Mouse (Mus musculus): ENCODE measurements around the gene Fabp6. TPM values are rescaled to one million over a fixed set of nuclear protein-coding genes. Genes with fewer than 3 reads are reported as not detected.

The Fabp6 gene
- total and polyA plus RNA-seq, 2 experiments from 2014 or later = not detected

- no peaks in the 10 kb centered on the region for H3K9me3 ChIP-seq (ENCODE audit: low read length)
- H3K4me3 ChIP-seq (ENCODE audit: low read depth, low read length) = no peak overlapping the region
- 36% methylated on average over 3 of the region's 3 CpGs for WGBS
- no peaks in the 10 kb centered on the region for H3K27me3 ChIP-seq (ENCODE audit: insufficient read depth, low read length)
- DNase-seq (ENCODE audit: low spot score) = peak; percentile 49
- ATAC-seq (ENCODE audit: low FRiP score) = no peak
- no peak for TF ChIP-seq CTCF (IDR thresholded peaks at IDR 0.05)
- H3K36me3 ChIP-seq (ENCODE audit: insufficient read depth, low read length) = no peaks in the 10 kb centered on the region
- no peak overlapping the region for H3K4me2 ChIP-seq (ENCODE audit: low read depth, low read length, poor library complexity, severe bottlenecking)
- no peaks in the 10 kb centered on the region for H3K4me1 ChIP-seq (ENCODE audit: insufficient read depth, low read length)
- no peak overlapping the region for H3K27ac ChIP-seq (ENCODE audit: low read depth, low read length)
- H3K9ac ChIP-seq (replicated peaks; ENCODE audit: low read length, poor library complexity, severe bottlenecking) = no peak overlapping the region
Measured at GRCm38 (mm10) chr11:43608440-43608839, 7.1 kb upstream of the Fabp6 start.

DNA sequence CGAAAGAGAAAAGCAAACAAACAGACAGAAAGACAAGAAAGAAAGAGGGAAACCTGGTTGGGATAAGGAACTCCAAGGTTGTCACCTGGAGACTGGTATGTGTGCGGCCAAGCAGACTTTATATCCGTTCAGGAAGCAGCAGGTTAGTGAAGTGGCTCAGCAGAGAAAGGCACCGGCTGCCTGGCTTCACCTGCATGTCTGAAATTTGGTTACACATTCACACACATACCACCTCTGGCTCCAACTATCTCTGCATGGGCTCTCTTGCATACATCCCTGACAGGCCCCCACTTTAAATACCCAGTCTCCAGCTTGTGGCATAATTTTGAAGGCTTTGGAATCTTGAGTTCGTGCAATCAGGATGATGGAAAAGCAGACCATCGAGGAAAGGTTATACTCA, 4.5 kb upstream of the Fabp6 start:
- Histone ChIP-seq H3K27ac (ENCODE audit: low read depth, low read length) (no peak overlapping the region), H3K36me3 (ENCODE audit: insufficient read depth, low read length) (no peaks in the 10 kb centered on the region), H3K27me3 (ENCODE audit: insufficient read depth, low read length) (no peaks in the 10 kb centered on the region), H3K4me1 (ENCODE audit: insufficient read depth, low read length) (no peaks in the 10 kb centered on the region), H3K9ac (replicated peaks; ENCODE audit: low read length, poor library complexity, severe bottlenecking) (no peak overlapping the region), H3K4me2 (ENCODE audit: low read depth, low read length, poor library complexity, severe bottlenecking) (no peak overlapping the region), H3K4me3 (ENCODE audit: low read depth, low read length) (no peak overlapping the region), H3K9me3 (ENCODE audit: low read length) (no peaks in the 10 kb centered on the region)
- WGBS = 87% methylated on average over 6 of the region's 6 CpGs
- DNase-seq (ENCODE audit: low spot score) (no peak), ATAC-seq (ENCODE audit: low FRiP score) (no peak)
- TF ChIP-seq CTCF (IDR thresholded peaks at IDR 0.05) = no peak

GRCm38 (mm10) chr11:43604891-43605290, 3.6 kb upstream of the Fabp6 start:
- ATAC-seq (ENCODE audit: low FRiP score) = no peak
- H3K9ac ChIP-seq (replicated peaks; ENCODE audit: low read length, poor library complexity, severe bottlenecking) = no peak overlapping the region

GRCm38 (mm10) chr11:43604207-43604606, 2.9 kb upstream of the Fabp6 start:
- Histone ChIP-seq H3K4me1 (ENCODE audit: insufficient read depth, low read length) (no peaks in the 10 kb centered on the region), H3K27me3 (ENCODE audit: insufficient read depth, low read length) (no peaks in the 10 kb centered on the region), H3K27ac (ENCODE audit: low read depth, low read length) (no peak overlapping the region), H3K4me3 (ENCODE audit: low read depth, low read length) (no peak overlapping the region), H3K9me3 (ENCODE audit: low read length) (no peaks in the 10 kb centered on the region), H3K36me3 (ENCODE audit: insufficient read depth, low read length) (no peaks in the 10 kb centered on the region), H3K9ac (replicated peaks; ENCODE audit: low read length, poor library complexity, severe bottlenecking) (no peak overlapping the region), H3K4me2 (ENCODE audit: low read depth, low read length, poor library complexity, severe bottlenecking) (no peak overlapping the region)
- DNase-seq (ENCODE audit: low spot score) (no peak), ATAC-seq (ENCODE audit: low FRiP score) (no peak)
- no peak for TF ChIP-seq CTCF (IDR thresholded peaks at IDR 0.05)
- WGBS = 90% methylated on average over 2 of the region's 2 CpGs

More at GRCm38 (mm10) chr11:43604891-43605290, 3.6 kb upstream of the Fabp6 start:
- no peak overlapping the region for H3K4me2 ChIP-seq (ENCODE audit: low read depth, low read length, poor library complexity, severe bottlenecking)
- no peaks in the 10 kb centered on the region for H3K36me3 ChIP-seq (ENCODE audit: insufficient read depth, low read length)
- no peak overlapping the region for H3K27ac ChIP-seq (ENCODE audit: low read depth, low read length)
- H3K27me3 ChIP-seq (ENCODE audit: insufficient read depth, low read length) = no peaks in the 10 kb centered on the region
- H3K9me3 ChIP-seq (ENCODE audit: low read length) = no peaks in the 10 kb centered on the region
- TF ChIP-seq CTCF (IDR thresholded peaks at IDR 0.05) = no peak
- 92% methylated on average over 6 of the region's 6 CpGs for WGBS
- H3K4me3 ChIP-seq (ENCODE audit: low read depth, low read length) = no peak overlapping the region
- DNase-seq (ENCODE audit: low spot score) = no peak
- H3K4me1 ChIP-seq (ENCODE audit: insufficient read depth, low read length) = no peaks in the 10 kb centered on the region

- Histone ChIP-seq H3K9ac (replicated peaks; ENCODE audit: low read length, poor library complexity, severe bottlenecking) (no peak overlapping the region), H3K36me3 (ENCODE audit: insufficient read depth, low read length) (no peaks in the 10 kb centered on the region), H3K27me3 (ENCODE audit: insufficient read depth, low read length) (no peaks in the 10 kb centered on the region), H3K4me1 (ENCODE audit: insufficient read depth, low read length) (no peaks in the 10 kb centered on the region; the same call in 1 of the 2 replicates), H3K27ac (ENCODE audit: low read depth, low read length) (no peak overlapping the region), H3K9me3 (ENCODE audit: low read length) (no peaks in the 10 kb centered on the region), H3K4me3 (ENCODE audit: low read depth, low read length) (no peak overlapping the region), H3K4me2 (ENCODE audit: low read depth, low read length, poor library complexity, severe bottlenecking) (no peak overlapping the region)
- DNase-seq (ENCODE audit: low spot score) (no peak), ATAC-seq (ENCODE audit: low FRiP score) (no peak)
- no peak for TF ChIP-seq CTCF (IDR thresholded peaks at IDR 0.05)
- 64% methylated on average over 6 of the region's 6 CpGs for WGBS
Measured at GRCm38 (mm10) chr11:43589530-43590072, 11.7 kb downstream of the Fabp6 start.

- no peak within 1 kb of the TSS for H3K9ac ChIP-seq (replicated peaks; ENCODE audit: low read length, poor library complexity, severe bottlenecking)
- H3K27ac ChIP-seq (ENCODE audit: low read depth, low read length) = no peak within 1 kb of the TSS
- peak; percentile 77 for DNase-seq (ENCODE audit: low spot score)
- ATAC-seq (ENCODE audit: low FRiP score) = no peak
- H3K4me3 ChIP-seq (ENCODE audit: low read depth, low read length) = no peak within 1 kb of the TSS
- H3K9me3 ChIP-seq (ENCODE audit: low read length) = no peaks in the 10 kb centered on the region
- no peaks in the 10 kb centered on the region for H3K36me3 ChIP-seq (ENCODE audit: insufficient read depth, low read length)
- WGBS = 67% methylated on average over 7 of the region's 7 CpGs
- no peak within 1 kb of the TSS for H3K4me2 ChIP-seq (ENCODE audit: low read depth, low read length, poor library complexity, severe bottlenecking)
- H3K27me3 ChIP-seq (ENCODE audit: insufficient read depth, low read length) = no peaks in the 10 kb centered on the region
- TF ChIP-seq CTCF (IDR thresholded peaks at IDR 0.05) = peak; percentile 74
- no peaks in the 10 kb centered on the region; the same call in 1 of the 2 replicates for H3K4me1 ChIP-seq (ENCODE audit: insufficient read depth, low read length)
Measured at GRCm38 (mm10) chr11:43586324-43587090, 14.8 kb downstream of the Fabp6 start, which contains the start of gene 4933415A04Rik. TSS of gene 4933415A04Rik (plus strand) at chr11:43587040.
